Mouse (Mus musculus): ENCODE results near the gene Nlgn3. TPM values are rescaled to one million over a fixed set of nuclear protein-coding genes. Genes with fewer than 3 reads are reported as not detected.

Nlgn3 gene
- polyA plus RNA-seq, 1 experiment from 2014 or later, result 1.7 TPM

GRCm38 (mm10) chrX:101273875-101274738, 24.9 kb upstream of the Nlgn3 start, which contains the start of gene Med12:
TSS of gene Med12 (plus strand) at chrX:101274030.
- Histone ChIP-seq H3K27ac (replicated peaks) (peak within 1 kb of the TSS; percentile 53; the same call in 1 of the 2 replicates), H3K4me3 (ENCODE audit: low read depth, low read length) (peak within 1 kb of the TSS; percentile 58), H3K27me3 (ENCODE audit: control insufficient read depth, insufficient read depth, low read length) (no peaks in the 10 kb centered on the region), H3K36me3 (ENCODE audit: control insufficient read depth, insufficient read depth, low read length) (no peaks in the 10 kb centered on the region), H3K4me1 (replicated peaks; ENCODE audit: control insufficient read depth, insufficient read depth) (no peaks in the 10 kb centered on the region), H3K9ac (ENCODE audit: low read length) (peak within 1 kb of the TSS; percentile 72), H3K9me3 (ENCODE audit: control insufficient read depth, low read length) (no peaks in the 10 kb centered on the region), H3K4me2 (replicated peaks; ENCODE audit: low read depth) (peak within 1 kb of the TSS; percentile 51)
- TF ChIP-seq CTCF (IDR thresholded peaks at IDR 0.05; ENCODE audit: low read depth) (no peak), EP300 (optimal IDR thresholded peaks at IDR 0.05) (no peak)
- 14% methylated on average over 42 of the region's 54 CpGs for WGBS
- ATAC-seq (ENCODE audit: low FRiP score, low TSS enrichment) (peak; percentile 98), DNase-seq (ENCODE audit: low spot score) (peak; percentile 92)

- no peaks in the 10 kb centered on the region for H3K9me3 ChIP-seq (ENCODE audit: control insufficient read depth, low read length)
- H3K4me3 ChIP-seq (ENCODE audit: low read depth, low read length), result no peak overlapping the region
- ATAC-seq (ENCODE audit: low FRiP score, low TSS enrichment), result no peak
- 77% methylated on average over 6 of the region's 6 CpGs for WGBS
- TF ChIP-seq EP300 (optimal IDR thresholded peaks at IDR 0.05) (no peak), CTCF (IDR thresholded peaks at IDR 0.05; ENCODE audit: low read depth) (no peak)
- no peaks in the 10 kb centered on the region for H3K4me1 ChIP-seq (replicated peaks; ENCODE audit: control insufficient read depth, insufficient read depth)
- H3K27ac ChIP-seq (replicated peaks), result no peak overlapping the region
- H3K27me3 ChIP-seq (ENCODE audit: control insufficient read depth, insufficient read depth, low read length), result no peaks in the 10 kb centered on the region
- H3K9ac ChIP-seq (ENCODE audit: low read length), result no peak overlapping the region
- DNase-seq (ENCODE audit: low spot score), result no peak
- no peak overlapping the region for H3K4me2 ChIP-seq (replicated peaks; ENCODE audit: low read depth)
- H3K36me3 ChIP-seq (ENCODE audit: control insufficient read depth, insufficient read depth, low read length), result no peaks in the 10 kb centered on the region
Measured at GRCm38 (mm10) chrX:101282813-101283212, 16.2 kb upstream of the Nlgn3 start.

- DNase-seq (ENCODE audit: low spot score), result peak; percentile 77
- ATAC-seq (ENCODE audit: low FRiP score, low TSS enrichment), result 0 out of 2 replicates have a peak, but pooled peaks have one; percentile 45
Measured at GRCm38 (mm10) chrX:101285534-101285933, 13.4 kb upstream of the Nlgn3 start.

GRCm38 (mm10) chrX:101285953-101286670, 12.9 kb upstream of the Nlgn3 start:
- Histone ChIP-seq H3K27ac (replicated peaks) (no peak overlapping the region), H3K4me3 (ENCODE audit: low read depth, low read length) (no peak overlapping the region), H3K4me2 (replicated peaks; ENCODE audit: low read depth) (no peak overlapping the region), H3K36me3 (ENCODE audit: control insufficient read depth, insufficient read depth, low read length) (no peaks in the 10 kb centered on the region), H3K27me3 (ENCODE audit: control insufficient read depth, insufficient read depth, low read length) (no peaks in the 10 kb centered on the region), H3K9ac (ENCODE audit: low read length) (no peak overlapping the region), H3K4me1 (replicated peaks; ENCODE audit: control insufficient read depth, insufficient read depth) (no peaks in the 10 kb centered on the region), H3K9me3 (ENCODE audit: control insufficient read depth, low read length) (no peaks in the 10 kb centered on the region)
- no peak for ATAC-seq (ENCODE audit: low FRiP score, low TSS enrichment)
- TF ChIP-seq EP300 (optimal IDR thresholded peaks at IDR 0.05) (no peak), CTCF (IDR thresholded peaks at IDR 0.05; ENCODE audit: low read depth) (no peak)
- DNase-seq (ENCODE audit: low spot score), result no peak
- 94% methylated on average over 13 of the region's 14 CpGs for WGBS

More at GRCm38 (mm10) chrX:101285534-101285933, 13.4 kb upstream of the Nlgn3 start:
- Histone ChIP-seq H3K9ac (ENCODE audit: low read length) (no peak overlapping the region), H3K4me1 (replicated peaks; ENCODE audit: control insufficient read depth, insufficient read depth) (no peaks in the 10 kb centered on the region), H3K27ac (replicated peaks) (no peak overlapping the region), H3K9me3 (ENCODE audit: control insufficient read depth, low read length) (no peaks in the 10 kb centered on the region), H3K4me2 (replicated peaks; ENCODE audit: low read depth) (no peak overlapping the region), H3K36me3 (ENCODE audit: control insufficient read depth, insufficient read depth, low read length) (no peaks in the 10 kb centered on the region), H3K4me3 (ENCODE audit: low read depth, low read length) (no peak overlapping the region), H3K27me3 (ENCODE audit: control insufficient read depth, insufficient read depth, low read length) (no peaks in the 10 kb centered on the region)
- TF ChIP-seq EP300 (optimal IDR thresholded peaks at IDR 0.05) (no peak), CTCF (IDR thresholded peaks at IDR 0.05; ENCODE audit: low read depth) (peak; percentile 85)
- WGBS, result 23% methylated on average over 6 of the region's 6 CpGs

- Histone ChIP-seq H3K9me3 (ENCODE audit: control insufficient read depth, low read length) (no peaks in the 10 kb centered on the region), H3K27ac (replicated peaks) (no peak overlapping the region), H3K4me2 (replicated peaks; ENCODE audit: low read depth) (no peak overlapping the region), H3K4me3 (ENCODE audit: low read depth, low read length) (no peak overlapping the region), H3K4me1 (replicated peaks; ENCODE audit: control insufficient read depth, insufficient read depth) (no peaks in the 10 kb centered on the region), H3K9ac (ENCODE audit: low read length) (no peak overlapping the region), H3K27me3 (ENCODE audit: control insufficient read depth, insufficient read depth, low read length) (no peaks in the 10 kb centered on the region), H3K36me3 (ENCODE audit: control insufficient read depth, insufficient read depth, low read length) (peaks cover 3% of the 10 kb centered on the region; the same call in 1 of the 2 replicates)
- TF ChIP-seq EP300 (optimal IDR thresholded peaks at IDR 0.05), result no peak
- no peak for TF ChIP-seq CTCF (IDR thresholded peaks at IDR 0.05; ENCODE audit: low read depth)
- 96% methylated on average over 3 of the region's 3 CpGs for WGBS
- DNase-seq (ENCODE audit: low spot score) (no peak), ATAC-seq (ENCODE audit: low FRiP score, low TSS enrichment) (no peak)
Measured at GRCm38 (mm10) chrX:101287543-101287942, 11.4 kb upstream of the Nlgn3 start.

All from stomach, postnatal 0 days (tissue).